Mouse (Mus musculus): ENCODE data around the gene Fdx1. TPM values are rescaled to one million over a fixed set of nuclear protein-coding genes. Genes with fewer than 3 reads are reported as not detected.

Gene Fdx1
- total RNA-seq, 1 experiment: 21.3 TPM

DNA sequence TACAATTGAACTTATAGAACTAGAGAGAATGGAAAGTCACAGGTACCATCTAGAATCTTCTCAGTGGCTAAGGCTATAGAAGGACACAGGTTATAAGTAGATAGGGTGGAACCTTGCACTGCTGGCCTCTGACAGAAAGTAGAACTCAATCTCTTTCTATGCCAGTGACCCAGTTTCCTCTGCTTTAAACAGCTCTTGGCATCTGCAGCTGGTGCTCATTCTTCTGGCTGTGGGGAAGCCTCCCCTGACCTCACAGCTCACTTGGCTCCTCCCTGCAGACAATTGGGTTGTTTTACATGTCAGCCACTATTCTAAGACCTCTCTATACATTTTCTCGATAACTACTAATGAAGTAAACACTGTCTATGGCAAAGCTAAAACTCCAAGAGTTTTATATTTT is 17.8 kb upstream of the Fdx1 start:
- H3K4me1 ChIP-seq (ENCODE audit: control insufficient read depth in 2 of 2, insufficient read depth in 2 of 2, low read length in 2 of 2, poor library complexity in 1 of 2): peaks cover 2 to 3% of the 10 kb centered on the region in 2 experiments; a peak in 3 of 4 replicates
- no peak for TF ChIP-seq ZNF384 (IDR thresholded peaks at IDR 0.05; ENCODE audit: low read depth, low read length)
- no peak for TF ChIP-seq ZC3H11A (IDR thresholded peaks at IDR 0.05; ENCODE audit: borderline replicate concordance, low read depth, low read length)
- in situ Hi-C loops (cut with MboI; ENCODE audit: low sequenced_read_pairs in 2 of 2, unreplicated experiment in 2 of 2): loop anchor here in 1 of 2 experiments (10.0 to 25.0 kb wide), 2 partner anchors 114 to 306 kb away; no protein-coding TSS in a partner anchor
- no peak for DNase-seq (ENCODE audit: low read depth, low spot score)
- no peaks in the 10 kb centered on the region for H3K9me3 ChIP-seq (ENCODE audit: control insufficient read depth, insufficient read depth, low read depth, low read length)
- no peaks in the 10 kb centered on the region for H3K36me3 ChIP-seq (ENCODE audit: control insufficient read depth, insufficient read depth, low read length, poor library complexity, severe bottlenecking)
- H3K4me3 ChIP-seq (ENCODE audit: insufficient read depth in 1 of 2, low read depth in 1 of 2, low read length in 2 of 2, poor library complexity in 1 of 2, severe bottlenecking in 1 of 2): no peak overlapping the region
- H3K27ac ChIP-seq (ENCODE audit: insufficient read depth, low read depth, low read length, poor library complexity, severe bottlenecking): no peak overlapping the region
- H3K9ac ChIP-seq (ENCODE audit: insufficient read depth, low read depth, low read length, poor library complexity, severe bottlenecking): no peak overlapping the region

DNA sequence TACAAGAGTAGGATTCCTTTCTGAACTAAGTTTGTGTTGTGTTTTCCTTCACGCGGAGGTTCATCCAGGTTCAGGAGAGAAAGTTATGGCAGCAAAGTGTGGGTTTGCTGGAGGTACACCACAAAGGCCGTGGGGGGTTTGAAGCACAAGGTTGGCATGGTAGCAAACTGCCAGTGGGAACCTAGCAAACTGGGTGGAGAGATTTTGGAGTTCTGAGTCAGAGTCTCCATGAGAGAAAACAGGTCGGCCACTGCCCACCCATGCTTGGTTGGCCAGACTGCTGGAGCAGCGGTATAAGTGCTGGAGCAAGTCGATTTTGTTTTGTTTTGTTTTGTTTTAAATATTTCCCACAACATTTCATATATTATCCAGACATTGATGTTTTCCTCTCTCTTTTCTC is 15.9 kb upstream of the Fdx1 start:
- Histone ChIP-seq H3K36me3 (ENCODE audit: control insufficient read depth, insufficient read depth, low read length, poor library complexity, severe bottlenecking) (no peaks in the 10 kb centered on the region), H3K9ac (ENCODE audit: insufficient read depth, low read depth, low read length, poor library complexity, severe bottlenecking) (no peak overlapping the region), H3K4me3 (ENCODE audit: insufficient read depth in 1 of 2, low read depth in 1 of 2, low read length in 2 of 2, poor library complexity in 1 of 2, severe bottlenecking in 1 of 2) (peak overlapping the region in 1 of 2 experiments; percentile 62; a peak in 2 of 4 replicates), H3K27ac (ENCODE audit: insufficient read depth, low read depth, low read length, poor library complexity, severe bottlenecking) (no peak overlapping the region), H3K9me3 (ENCODE audit: control insufficient read depth, insufficient read depth, low read depth, low read length) (no peaks in the 10 kb centered on the region), H3K4me1 (ENCODE audit: control insufficient read depth in 2 of 2, insufficient read depth in 2 of 2, low read length in 2 of 2, poor library complexity in 1 of 2) (peaks cover 2 to 3% of the 10 kb centered on the region in 2 experiments; a peak in 3 of 4 replicates)
- DNase-seq (ENCODE audit: low read depth, low spot score): no peak
- in situ Hi-C loops (cut with MboI; ENCODE audit: low sequenced_read_pairs in 2 of 2, unreplicated experiment in 2 of 2): loop anchor here in 1 of 2 experiments (25.0 kb wide), 1 partner anchor 308 kb away; no protein-coding TSS in a partner anchor
- TF ChIP-seq ZC3H11A (IDR thresholded peaks at IDR 0.05; ENCODE audit: borderline replicate concordance, low read depth, low read length): no peak
- no peak for TF ChIP-seq ZNF384 (IDR thresholded peaks at IDR 0.05; ENCODE audit: low read depth, low read length)
- no peak for TF ChIP-seq MAFK (IDR thresholded peaks at IDR 0.05; ENCODE audit: insufficient read depth, low read depth, low read length)
- TF ChIP-seq CHD2 (IDR thresholded peaks at IDR 0.05; ENCODE audit: low read depth, low read length): no peak
- no peak for TF ChIP-seq HCFC1 (IDR thresholded peaks at IDR 0.05; ENCODE audit: borderline replicate concordance, insufficient read depth, low read length)

- Histone ChIP-seq H3K9me3 (ENCODE audit: control insufficient read depth, insufficient read depth, low read depth, low read length) (no peaks in the 10 kb centered on the region), H3K9ac (ENCODE audit: insufficient read depth, low read depth, low read length, poor library complexity, severe bottlenecking) (no peak overlapping the region), H3K4me3 (ENCODE audit: insufficient read depth in 1 of 2, low read depth in 1 of 2, low read length in 2 of 2, poor library complexity in 1 of 2, severe bottlenecking in 1 of 2) (peak overlapping the region in 1 of 2 experiments; percentile 62; a peak in 2 of 4 replicates), H3K27ac (ENCODE audit: insufficient read depth, low read depth, low read length, poor library complexity, severe bottlenecking) (no peak overlapping the region), H3K4me1 (ENCODE audit: control insufficient read depth in 2 of 2, insufficient read depth in 2 of 2, low read length in 2 of 2, poor library complexity in 1 of 2) (peaks cover 2 to 3% of the 10 kb centered on the region in 2 experiments; a peak in 3 of 4 replicates), H3K36me3 (ENCODE audit: control insufficient read depth, insufficient read depth, low read length, poor library complexity, severe bottlenecking) (no peaks in the 10 kb centered on the region)
- in situ Hi-C loops (cut with MboI; ENCODE audit: low sequenced_read_pairs in 2 of 2, unreplicated experiment in 2 of 2): loop anchor here in 1 of 2 experiments (25.0 kb wide), 1 partner anchor 309 kb away; no protein-coding TSS in a partner anchor
- TF ChIP-seq MAFK (IDR thresholded peaks at IDR 0.05; ENCODE audit: insufficient read depth, low read depth, low read length) (no peak), CHD2 (IDR thresholded peaks at IDR 0.05; ENCODE audit: low read depth, low read length) (no peak)
- DNase-seq (ENCODE audit: low read depth, low spot score): peak; percentile 59
Measured at GRCm38 (mm10) chr9:51978545-51979259, 15.3 kb upstream of the Fdx1 start.

DNA sequence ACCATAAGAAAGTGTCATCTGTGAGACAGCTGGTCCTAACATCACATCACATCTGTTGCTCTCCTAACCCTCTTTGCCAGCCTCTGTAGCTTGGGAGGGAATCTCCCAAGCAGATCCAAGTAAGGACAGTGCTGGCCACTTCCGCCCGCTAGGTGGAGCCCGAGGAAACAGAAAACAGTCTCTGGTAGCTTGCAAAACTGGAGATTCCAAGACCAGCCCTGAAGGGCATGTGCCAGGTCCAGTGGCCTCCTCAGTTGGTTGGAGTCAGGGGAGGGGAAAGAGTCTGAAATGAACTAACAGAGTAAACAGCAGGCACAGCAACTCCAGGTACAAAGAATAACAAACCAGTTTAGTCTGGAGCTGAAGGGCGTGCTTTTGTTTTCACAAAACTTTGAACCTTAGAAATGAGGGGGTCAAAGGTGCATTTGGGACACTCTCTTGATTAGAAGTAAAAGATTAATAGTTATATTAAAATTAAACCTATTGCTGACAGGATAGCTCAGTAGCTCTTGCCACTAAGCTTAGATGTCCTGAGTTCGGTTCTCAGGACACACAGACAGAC is 14.2 kb upstream of the Fdx1 start:
- Histone ChIP-seq H3K9me3 (ENCODE audit: control insufficient read depth, insufficient read depth, low read depth, low read length) (no peaks in the 10 kb centered on the region), H3K27ac (ENCODE audit: insufficient read depth, low read depth, low read length, poor library complexity, severe bottlenecking) (no peak overlapping the region), H3K36me3 (ENCODE audit: control insufficient read depth, insufficient read depth, low read length, poor library complexity, severe bottlenecking) (no peaks in the 10 kb centered on the region), H3K4me3 (ENCODE audit: insufficient read depth in 1 of 2, low read depth in 1 of 2, low read length in 2 of 2, poor library complexity in 1 of 2, severe bottlenecking in 1 of 2) (no peak overlapping the region), H3K9ac (ENCODE audit: insufficient read depth, low read depth, low read length, poor library complexity, severe bottlenecking) (no peak overlapping the region), H3K4me1 (ENCODE audit: control insufficient read depth in 2 of 2, insufficient read depth in 2 of 2, low read length in 2 of 2, poor library complexity in 1 of 2) (peaks cover 2 to 3% of the 10 kb centered on the region in 2 experiments; a peak in 3 of 4 replicates)
- in situ Hi-C loops (cut with MboI; ENCODE audit: low sequenced_read_pairs in 2 of 2, unreplicated experiment in 2 of 2): loop anchor here in 1 of 2 experiments (25.0 kb wide), 1 partner anchor 310 kb away; no protein-coding TSS in a partner anchor
- TF ChIP-seq ZC3H11A (IDR thresholded peaks at IDR 0.05; ENCODE audit: borderline replicate concordance, low read depth, low read length) (peak; percentile 23; the same call in 1 of the 2 replicates), CHD2 (IDR thresholded peaks at IDR 0.05; ENCODE audit: low read depth, low read length) (no peak), MAFK (IDR thresholded peaks at IDR 0.05; ENCODE audit: insufficient read depth, low read depth, low read length) (no peak), HCFC1 (IDR thresholded peaks at IDR 0.05; ENCODE audit: borderline replicate concordance, insufficient read depth, low read length) (no peak), ZNF384 (IDR thresholded peaks at IDR 0.05; ENCODE audit: low read depth, low read length) (no peak)
- peak; percentile 70 for DNase-seq (ENCODE audit: low read depth, low spot score)

Data from ES-E14 (cell line).